Mouse (Mus musculus) monocyte, adult 2 months (primary cell): ENCODE measurements around the gene Ntm.

Experiments
- DNase-seq, 2 experiments: peaks; one replicate each; pipeline ENCODE4 v3.0.0; 2022; ENCODE audit warnings: low spot score in 2 of 2, low read depth in 1 of 2

Ntm gene

DNA sequence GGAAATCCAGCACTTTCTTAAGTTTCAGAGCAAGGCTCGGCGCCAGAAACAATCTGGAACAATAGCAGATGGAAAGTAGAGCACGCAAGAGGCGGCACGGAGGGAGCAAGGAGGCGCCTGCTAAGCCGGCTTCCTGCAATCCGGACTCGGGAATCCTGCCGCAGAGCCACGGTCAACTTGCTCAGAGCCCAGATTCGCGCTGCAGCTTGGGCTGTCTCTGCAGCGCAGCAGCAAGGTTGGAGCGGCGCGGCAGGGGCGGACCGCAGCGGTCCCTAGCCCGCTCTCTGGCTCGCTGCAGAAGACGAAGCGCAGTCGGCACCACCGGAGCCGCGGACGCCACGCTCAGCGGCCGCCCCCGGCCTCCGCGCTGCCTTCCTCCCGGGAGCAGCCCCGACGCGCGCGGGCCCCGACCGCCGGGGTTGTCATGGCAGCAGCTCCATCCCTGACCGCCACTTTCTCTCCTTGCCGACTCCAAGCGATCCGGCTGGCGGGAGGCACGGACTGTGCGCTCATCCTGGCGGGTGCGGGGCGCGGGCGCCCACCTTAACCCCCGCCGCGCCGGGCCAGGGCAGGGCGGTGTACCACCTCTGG is 550.7 kb downstream of the Ntm start:
- DNase-seq = no peak

DNA sequence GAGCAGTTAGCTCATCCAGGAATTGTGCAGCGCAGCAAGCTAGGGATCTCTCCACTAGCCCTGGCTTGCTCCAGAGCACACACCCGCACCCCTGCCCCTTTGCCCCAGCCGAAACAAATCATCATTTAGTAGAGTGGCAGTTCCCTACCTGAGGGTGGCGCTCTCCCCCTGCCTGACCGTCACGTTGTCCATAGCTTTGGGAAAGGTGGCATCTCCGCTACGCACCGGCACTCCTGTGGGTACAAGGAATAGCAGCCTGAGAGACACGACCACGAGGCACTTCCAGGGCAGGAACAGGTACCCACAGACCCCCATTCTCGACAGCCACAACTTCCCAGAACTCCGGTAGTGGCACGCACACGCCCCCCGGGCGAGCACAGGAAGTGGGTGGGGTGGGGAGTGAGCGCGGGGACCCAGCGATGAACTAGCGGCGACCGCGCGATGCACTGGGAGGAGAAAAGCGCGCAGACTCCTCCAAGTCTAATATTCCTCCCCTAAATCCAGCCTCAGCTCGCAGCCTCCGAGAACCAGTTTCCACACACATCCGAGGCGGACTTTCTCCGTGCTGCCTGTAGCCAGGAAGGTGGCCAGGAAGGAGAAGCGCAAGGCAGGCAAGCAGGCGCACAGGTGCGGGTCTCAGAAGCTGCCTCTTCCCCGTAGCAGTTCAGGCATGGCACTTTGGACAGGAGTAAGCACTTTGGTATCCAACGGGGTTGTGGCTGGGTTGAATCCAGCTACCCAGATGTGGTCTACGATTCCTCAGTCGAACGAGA is 551.3 kb downstream of the Ntm start:
- DNase-seq = no peak

DNA sequence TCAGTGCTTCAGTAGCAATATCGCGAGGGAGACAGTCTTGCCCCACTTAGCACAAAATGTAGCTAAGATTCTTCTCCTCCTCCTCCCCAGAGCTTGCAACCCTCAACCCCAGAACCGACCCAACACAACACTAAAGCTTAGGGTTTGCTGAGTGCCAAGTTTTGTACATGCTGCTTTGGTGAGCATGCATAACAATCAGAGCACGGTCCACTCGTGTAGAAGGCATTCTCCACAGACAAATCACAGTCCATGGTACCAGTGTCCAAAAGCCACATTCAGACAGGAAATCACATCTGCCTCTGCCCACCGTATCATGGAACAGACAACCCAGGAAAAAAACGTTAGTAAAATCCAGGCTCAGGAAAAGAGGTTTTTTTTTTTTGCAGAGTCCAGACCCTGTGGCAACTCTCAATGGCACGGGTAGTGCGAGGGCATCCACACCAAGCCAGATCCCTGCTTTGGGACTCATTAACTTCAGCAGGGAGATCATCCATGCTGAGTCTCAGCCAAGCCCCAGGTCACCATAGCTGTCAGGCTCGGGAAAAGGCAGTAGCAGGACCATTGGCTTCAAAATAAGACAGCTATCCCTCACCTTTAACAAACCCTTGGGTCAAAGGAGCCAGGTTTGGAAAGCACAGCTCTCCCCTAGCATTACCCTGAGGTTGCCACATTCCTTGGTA is 552.1 kb downstream of the Ntm start:
- DNase-seq = no peak

DNA sequence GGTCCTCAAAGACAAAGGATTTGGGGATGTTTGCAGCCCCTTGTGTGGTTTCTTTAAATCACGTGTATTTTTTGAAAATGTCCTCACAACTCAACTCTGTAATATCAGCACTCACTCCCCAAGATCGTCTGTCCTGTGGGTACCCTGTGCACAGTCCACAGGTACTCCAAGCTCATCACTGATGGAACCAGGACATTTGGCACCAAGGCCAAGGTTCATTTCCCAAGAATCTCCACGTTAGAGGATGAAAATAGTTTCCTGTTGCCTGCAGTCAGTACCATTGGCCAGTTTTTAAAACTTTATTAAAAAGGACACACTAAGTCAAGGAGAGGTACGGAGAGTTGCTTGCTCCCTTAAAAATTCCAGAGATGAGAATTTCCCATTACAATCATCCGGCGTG is 552.7 kb downstream of the Ntm start:
- DNase-seq = no peak

DNA sequence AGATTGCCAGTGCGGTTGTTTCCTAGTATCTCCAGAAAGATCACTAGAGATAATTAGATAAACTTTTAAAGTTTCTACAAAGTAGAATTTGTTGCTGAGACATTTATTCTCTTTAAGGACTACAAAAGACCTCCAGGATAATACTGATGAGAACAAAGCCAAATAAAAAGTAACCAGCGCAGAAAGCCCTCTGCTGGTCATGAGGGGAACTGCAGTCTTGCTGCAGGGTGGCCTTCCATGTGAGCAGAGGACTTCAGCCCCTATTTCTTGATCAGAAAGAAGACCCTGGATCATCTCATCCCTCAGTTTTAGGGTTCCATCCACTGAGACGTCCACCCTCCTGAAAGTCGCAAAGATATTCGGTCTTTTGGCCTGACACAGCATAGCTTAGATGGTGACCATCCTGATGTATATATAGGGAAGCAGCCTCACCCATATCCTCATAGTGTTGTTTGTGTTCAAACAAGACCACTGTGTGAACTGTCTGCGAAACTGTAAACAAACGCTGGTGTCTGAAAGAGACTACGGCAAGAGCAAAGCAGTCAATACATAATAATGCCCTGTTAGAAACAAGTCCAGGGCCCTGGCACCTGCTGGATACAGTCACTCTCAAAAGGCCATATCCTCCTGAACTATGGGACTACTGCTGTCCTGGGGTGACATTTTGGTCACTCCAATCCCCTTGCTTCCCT is 553.6 kb downstream of the Ntm start:
- no peak for DNase-seq

DNA sequence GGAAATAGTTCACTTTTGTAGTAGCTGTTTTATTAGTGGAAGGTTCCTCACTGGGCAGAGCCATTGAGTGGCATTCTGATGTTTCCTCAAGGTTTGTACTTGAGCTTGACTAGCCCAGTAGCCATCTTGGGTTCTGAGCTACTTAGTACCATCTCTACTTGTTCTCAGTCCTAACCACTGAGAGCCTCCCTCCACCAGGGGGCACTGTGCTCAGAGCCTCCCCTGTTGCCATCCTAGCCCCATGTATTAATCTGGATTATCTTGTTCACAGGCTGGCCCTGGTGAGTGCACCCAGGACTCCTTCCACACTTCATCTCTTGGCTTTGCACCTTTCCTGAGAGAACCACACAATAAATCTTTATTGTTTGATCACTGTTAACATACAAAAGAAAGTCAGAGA is 555.0 kb downstream of the Ntm start:
- DNase-seq = no peak

DNA sequence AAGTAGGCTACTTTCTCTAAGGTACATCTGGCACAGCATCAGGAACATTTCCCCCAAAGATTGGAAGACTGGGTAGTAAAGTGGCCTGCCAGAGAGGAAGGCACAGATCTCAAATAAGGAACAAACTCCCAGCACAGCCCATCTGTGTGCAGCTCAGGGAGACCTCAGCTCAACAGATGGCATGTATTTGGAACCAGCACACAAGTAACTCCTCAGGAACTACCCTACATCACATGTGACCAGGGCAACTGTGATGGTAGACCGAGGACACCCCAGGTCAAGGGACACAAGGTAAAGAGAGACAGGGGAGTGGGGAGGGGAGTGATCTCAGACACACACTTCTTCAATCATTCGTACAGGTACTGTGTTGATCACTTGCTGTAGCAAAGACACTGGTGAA is 556.0 kb downstream of the Ntm start:
- no peak for DNase-seq

DNA sequence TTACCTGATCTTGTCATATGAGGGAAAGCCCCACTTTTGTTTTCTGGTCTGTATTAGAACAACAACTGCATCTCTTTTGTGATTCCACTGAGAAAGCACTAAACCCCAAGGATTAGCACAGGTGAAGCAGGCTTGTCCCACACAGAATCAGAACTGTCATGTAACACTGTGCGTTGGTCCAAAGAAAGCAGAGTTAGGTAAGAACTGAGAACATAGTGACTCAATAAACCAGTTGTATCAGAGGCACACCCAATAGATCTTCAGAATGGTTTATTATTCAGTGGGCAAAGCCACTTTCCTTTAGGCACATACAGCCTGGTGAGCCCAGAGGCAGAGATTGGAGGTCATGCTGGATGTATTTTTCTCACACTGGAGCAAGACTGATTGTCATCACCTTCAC is 556.9 kb downstream of the Ntm start:
- DNase-seq = no peak

DNA sequence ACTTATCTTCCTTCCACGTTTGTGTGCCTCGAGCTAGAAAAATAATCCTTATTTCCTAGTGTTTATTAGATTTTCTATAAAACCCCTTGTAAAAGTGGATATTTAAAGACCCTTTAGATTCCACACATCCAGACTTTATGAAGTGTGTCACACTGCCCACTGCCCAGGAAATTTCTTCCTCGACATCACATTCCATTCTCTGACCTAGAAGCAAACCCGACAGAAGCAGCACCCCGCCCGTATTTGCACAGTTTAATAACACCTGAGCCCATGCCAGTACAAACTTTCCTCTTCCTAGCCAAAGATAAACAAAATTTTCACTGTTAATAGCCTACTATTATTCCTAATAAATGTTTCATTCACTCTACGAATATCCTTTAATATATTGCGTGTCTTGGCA is 562.8 kb downstream of the Ntm start:
- DNase-seq = no peak

DNA sequence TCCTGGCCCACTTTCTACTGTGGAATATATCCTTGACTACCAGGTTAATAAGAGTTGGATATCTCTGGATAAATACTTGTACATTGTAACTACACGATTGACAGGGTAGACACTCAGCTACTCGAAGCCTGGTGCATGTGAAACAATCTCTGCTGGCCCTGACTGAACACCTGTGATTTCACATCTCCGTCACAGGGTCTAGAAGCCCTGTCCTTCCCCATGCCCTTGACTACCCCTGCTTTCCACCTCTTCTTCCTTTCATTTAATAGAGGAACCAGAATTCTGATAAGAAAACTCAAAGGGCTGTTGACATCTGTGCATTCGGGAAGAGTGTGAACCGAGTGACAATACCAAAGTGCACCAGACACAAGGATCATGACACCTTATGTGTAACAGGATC is 566.8 kb downstream of the Ntm start:
- DNase-seq = no peak

DNA sequence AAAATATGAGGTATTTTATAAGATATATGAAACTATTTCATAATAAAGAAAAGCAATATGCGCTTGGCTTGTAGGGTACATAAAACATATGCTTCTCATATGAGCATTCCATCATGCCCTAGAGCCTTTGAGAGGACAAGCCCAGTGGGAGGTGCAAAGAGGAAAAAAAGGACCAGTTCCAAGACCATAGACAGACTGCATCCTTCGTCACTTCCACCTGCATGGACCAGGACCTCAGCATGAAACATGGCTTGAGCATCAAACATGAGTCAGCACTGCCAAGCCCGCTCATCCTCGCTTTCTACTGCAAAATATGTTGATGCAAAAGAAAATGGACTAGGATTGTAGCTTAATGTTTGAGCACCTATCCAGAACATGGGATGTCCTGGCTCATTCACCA is 569.8 kb downstream of the Ntm start:
- no peak for DNase-seq

DNA sequence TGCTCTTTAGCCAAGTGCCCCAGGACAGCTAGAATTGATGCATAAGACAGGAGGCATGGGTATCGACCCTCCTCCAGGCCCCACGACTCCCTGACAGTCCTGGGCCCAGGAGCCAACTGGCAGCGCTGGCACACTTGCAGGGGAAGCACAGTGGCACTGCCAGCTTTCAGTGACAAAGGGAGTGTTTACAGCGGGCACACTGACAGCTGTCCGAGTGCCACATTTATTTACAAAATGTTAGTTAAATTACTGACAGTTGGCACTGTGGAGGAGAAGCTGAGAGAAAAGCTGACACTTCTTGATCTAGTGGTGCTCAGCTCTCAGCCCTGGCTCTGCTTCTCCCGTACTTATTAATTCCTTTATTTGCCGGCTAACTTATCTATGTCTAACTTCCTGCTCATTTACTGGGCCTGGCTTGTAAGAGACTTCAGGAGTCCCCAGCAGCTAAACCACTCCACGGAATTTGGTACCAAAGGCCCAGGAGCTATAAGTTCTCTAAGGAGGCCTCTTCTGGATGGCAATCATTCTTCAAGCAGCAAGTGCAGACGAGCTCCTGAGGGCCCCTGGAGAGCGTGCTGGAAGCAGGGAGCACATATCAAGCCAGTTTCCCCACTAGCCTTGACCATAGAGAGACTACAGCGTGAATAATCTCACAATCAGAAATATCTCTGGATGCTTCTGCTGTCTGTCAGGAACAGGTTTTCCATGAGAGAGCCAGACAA is 572.0 kb downstream of the Ntm start:
- no peak for DNase-seq

DNA sequence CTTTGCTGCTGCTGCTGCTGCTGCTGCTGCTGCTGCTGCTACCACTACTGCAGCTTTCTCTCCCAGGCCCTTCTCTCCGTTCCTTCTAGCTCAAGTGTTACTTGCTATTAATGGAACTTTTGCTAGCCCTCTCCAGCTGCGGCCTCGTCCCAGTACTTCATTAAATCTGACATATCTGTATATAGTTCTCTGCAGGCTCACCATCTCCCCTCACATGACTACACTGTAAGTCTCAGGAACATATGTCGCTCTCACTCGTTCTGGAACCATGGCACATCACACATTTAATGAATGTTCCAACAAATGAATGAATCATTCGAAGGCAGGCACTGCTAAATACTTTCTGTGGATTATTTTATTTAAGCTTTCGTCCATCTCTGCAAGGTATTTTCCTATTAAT is 573.7 kb downstream of the Ntm start:
- no peak for DNase-seq

DNA sequence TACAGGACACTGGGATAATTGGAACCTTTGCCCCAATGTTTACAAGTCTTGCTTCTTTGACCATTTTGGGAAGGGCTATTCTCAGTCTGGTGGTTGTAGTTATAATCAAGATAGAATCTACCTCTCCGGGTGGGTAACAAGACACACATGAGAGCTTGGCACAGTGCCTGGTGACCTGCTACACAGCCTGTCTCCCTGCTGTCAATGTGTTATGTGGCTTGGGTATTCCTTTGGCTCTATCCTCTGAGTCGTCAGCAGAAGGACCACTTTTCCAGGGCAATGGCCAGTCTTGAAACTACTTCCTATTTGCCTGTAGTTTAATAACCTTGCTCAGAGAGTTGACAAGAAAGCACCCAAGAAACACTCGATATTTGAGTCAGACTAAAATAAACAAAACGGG is 575.8 kb downstream of the Ntm start:
- no peak for DNase-seq

DNA sequence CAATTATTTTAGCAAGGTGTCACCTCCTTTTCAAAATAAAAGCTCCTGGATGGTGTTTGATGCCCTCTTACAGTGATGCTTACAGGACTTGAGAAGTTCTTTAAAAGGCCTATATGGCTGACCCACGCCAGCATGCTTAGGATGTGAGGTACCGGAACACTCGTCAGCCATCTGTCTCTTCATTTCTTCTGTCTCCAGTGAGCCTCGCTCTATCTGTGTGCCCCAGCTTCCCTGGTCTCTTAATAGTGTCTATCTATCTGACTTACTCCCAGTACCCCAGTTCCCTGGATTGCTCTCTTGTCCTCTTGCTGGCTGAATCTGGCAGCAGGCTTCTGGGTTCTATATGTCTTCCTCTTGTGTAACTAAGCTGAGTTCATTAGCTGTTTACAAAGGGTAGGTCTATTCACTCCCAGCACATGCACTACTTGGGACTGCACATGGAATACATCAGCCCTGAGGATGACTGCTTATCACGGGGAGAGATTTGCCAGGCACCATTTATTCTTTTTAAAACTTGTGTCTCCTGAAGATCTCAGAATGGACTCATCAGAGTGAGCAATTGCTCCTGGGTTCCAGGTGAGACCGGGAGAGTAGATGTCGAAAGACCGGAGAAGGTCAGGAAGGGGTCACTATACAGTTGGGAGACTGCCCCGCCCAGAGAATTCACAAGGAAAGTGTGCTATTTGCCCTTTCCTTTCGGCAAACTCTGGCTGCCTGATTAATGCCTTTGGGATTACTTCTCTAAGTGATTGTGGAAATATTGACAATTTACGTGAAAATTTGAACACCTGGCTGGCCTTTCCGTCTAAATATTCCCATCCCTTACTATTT is 585.6 kb downstream of the Ntm start:
- DNase-seq = no peak

DNA sequence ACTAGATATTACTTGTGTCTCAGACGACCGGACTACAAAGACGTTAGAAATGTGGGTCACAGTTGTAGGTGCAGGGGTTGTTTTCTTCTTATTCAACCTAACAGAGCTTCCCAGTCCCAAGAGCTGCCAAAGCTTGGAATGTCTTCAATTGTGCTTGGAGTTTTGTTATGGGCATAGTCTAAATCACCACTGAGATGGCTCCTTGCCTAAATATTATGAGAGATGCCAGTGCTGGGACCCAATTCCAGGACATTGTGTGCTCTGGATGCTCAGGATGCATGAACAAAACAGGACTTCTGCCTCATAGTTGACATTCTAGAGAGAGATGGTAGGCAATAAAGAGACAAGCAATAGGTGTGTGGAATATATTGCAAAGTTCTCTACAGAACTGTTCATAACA is 591.6 kb downstream of the Ntm start:
- no peak for DNase-seq

DNA sequence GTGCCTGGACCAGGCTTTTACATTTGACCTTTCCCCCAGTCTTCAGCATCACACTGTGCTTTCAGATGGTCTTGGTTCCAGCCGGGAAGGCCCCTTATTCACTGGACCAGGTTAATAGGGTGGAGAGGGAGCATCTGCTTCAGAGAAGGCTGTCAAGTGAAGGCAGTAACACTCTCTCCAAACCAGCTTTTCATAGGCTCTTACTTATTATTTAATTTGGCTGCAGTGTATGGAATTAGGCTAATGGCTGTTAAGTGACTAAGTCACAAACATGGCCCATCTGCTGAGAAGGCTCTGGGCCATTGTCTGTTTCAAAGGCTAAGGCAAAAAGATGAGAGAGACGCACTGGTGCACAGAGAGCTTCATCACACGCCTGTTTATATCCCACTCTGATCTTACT is 593.3 kb downstream of the Ntm start:
- no peak for DNase-seq

DNA sequence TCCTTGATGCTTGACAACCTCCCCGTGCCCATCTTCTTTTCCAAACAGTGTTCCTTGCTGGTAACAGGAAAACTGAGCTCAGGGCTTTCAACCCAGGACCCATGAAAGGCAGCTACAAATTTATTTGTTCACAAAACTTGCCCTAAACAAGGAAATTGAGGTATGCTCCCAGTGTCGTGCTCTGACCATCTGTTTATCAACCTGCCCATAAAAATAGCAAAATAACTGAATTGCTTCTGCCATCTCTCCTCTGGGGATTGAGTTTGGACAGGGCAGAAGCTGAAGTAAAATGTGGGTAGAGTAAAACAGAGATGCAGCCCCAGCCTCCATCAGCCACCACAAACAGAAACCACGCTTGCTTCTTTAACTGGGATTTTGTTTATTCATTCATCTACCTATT is 594.6 kb downstream of the Ntm start:
- no peak for DNase-seq

DNA sequence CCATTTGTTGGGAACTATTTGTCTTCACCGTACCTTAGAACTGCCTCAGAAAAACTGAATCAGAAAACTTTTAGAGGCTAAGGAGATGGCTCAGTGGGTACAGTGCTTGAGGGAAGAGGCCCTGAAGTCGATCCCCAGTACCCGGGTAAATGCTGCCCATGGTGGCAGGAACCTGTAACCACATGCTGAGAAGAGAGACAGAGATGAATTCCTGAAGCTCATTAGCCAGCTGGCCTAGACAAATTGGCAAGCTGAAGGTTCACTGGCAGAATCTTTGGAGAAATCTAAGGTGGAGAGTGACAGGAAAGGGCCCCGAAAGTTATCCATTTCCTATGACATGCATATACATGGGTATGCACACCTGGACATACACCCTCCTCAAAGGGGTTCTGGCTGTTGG is 605.1 kb downstream of the Ntm start:
- no peak for DNase-seq

DNA sequence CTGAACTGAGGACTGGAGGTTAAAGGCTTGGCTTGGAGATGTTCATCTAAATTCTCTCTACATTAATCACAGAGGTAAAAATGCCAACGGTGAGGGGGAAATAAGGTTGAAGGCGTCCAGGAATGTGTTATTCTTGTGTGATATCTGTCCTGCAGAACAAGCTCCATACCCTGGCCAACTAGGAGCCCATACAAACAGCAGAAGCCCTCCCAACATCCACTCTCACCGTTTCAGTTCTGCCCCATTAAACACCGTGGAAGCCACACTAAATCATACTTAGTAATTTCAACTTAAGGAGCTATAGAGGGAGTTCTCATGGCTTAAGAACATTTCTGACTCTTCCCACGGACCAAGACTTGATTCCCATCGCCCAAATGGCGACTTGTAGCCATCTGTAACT is 620.6 kb downstream of the Ntm start:
- DNase-seq = no peak

DNA sequence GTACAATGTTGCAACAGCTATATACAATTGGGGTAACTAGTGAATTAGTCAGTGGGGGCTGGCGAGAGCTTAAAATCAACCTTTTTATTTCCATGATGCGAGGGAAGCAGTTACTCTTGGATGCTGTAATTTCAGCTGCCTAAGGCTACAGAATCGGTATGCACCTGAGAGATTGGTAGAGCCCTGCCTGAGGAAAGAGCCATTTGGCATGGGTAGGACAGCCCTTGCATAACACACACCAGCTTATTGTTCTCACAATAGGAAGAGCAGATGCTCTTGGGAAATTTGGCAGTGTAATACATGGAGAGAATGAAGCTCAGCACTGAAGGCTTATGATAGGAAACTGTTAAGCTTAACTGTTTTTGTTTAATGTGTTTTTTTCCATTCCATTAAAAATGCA is 621.6 kb downstream of the Ntm start:
- DNase-seq = no peak
